Mouse (Mus musculus) thymus, adult 2 months (tissue): ENCODE measurements around the gene Bcam. TPM values are rescaled to one million over a fixed set of nuclear protein-coding genes. Genes with fewer than 3 reads are reported as not detected.

ENCODE experiments used
- DNase-seq: peaks from one replicate; pipeline ENCODE4 v3.0.0; 2021
- H3K27ac ChIP-seq: fragments of 200-500 bp; 2 replicates; pipeline ENCODE4 v1.5.1; 2012; ENCODE audit warnings: low read length, control low read depth; ENCODE audit not compliant: control insufficient read depth, insufficient read depth
- H3K27me3 ChIP-seq: fragments of 200-500 bp; 2 replicates; pipeline ENCODE4 v1.6.1; 2012; ENCODE audit warnings: mild to moderate bottlenecking, low read length, moderate library complexity, mixed read lengths; ENCODE audit not compliant: control insufficient read depth, insufficient read depth
- H3K36me3 ChIP-seq: fragments of 200-500 bp; 2 replicates; pipeline ENCODE4 v1.6.1; 2012; ENCODE audit warnings: mild to moderate bottlenecking, low read length, moderate library complexity; ENCODE audit not compliant: control insufficient read depth, insufficient read depth
- H3K4me1 ChIP-seq: fragments of 200-500 bp; replicated peaks from 2 replicates; pipeline ENCODE4 v1.6.1; 2012; ENCODE audit warnings: low read length; ENCODE audit not compliant: control insufficient read depth, insufficient read depth
- H3K4me3 ChIP-seq: fragments of 200-500 bp; 2 replicates; pipeline ENCODE4 v1.5.1; 2012; ENCODE audit warnings: mild to moderate bottlenecking, low read length, control low read depth, moderate library complexity; ENCODE audit not compliant: control insufficient read depth, insufficient read depth
- CTCF ChIP-seq: fragments of 200-500 bp; IDR thresholded peaks from 2 replicates; pipeline ENCODE4 v1.5.1; 2012; ENCODE audit warnings: mild to moderate bottlenecking, control low read depth, low read length, moderate library complexity, borderline replicate concordance; ENCODE audit not compliant: control insufficient read depth, poor library complexity, insufficient read depth; ENCODE audit errors: extremely low read depth
- POLR2A ChIP-seq: fragments of 200-500 bp; IDR thresholded peaks from 2 replicates; pipeline ENCODE4 v1.6.1; 2012; ENCODE audit warnings: mild to moderate bottlenecking, low read length, control low read depth, moderate library complexity; ENCODE audit not compliant: control insufficient read depth, poor library complexity, insufficient read depth; ENCODE audit errors: extremely low read depth
- WGBS: fragments of 180-500 bp; shearing (Covaris S2); methylation state at CpG from one replicate; pipeline ENCODE4 v1.1.7; 2018; 5-methylcytosine and 5-hydroxymethylcytosine counted together
- polyA plus RNA-seq: library from polyadenylated mRNA; depleted of rRNA; stranded (reverse); fragments of >200 nt; gene quantifications from 2 replicates; pipeline ENCODE4 v1.2.3, GENCODE M21; 2012

The Bcam gene
- polyA plus RNA-seq, 1 experiment, result 55.5 TPM

GRCm38 (mm10) chr7:19777049-19777723, 6.4 kb upstream of the Bcam start:
- Histone ChIP-seq H3K27ac (no peak overlapping the region), H3K4me1 (no peaks in the 10 kb centered on the region), H3K27me3 (no peaks in the 10 kb centered on the region), H3K4me3 (no peak overlapping the region), H3K36me3 (no peaks in the 10 kb centered on the region)
- TF ChIP-seq CTCF (no peak), POLR2A (no peak)
- no peak for DNase-seq
- WGBS, result 90% methylated on average over 11 of the region's 11 CpGs

- no peak overlapping the region for H3K4me3 ChIP-seq
- H3K27ac ChIP-seq, result no peak overlapping the region
- no peak for DNase-seq
- 89% methylated on average over 4 of the region's 4 CpGs for WGBS
- no peaks in the 10 kb centered on the region; the same call in 1 of the 2 replicates for H3K27me3 ChIP-seq
- H3K36me3 ChIP-seq, result no peaks in the 10 kb centered on the region
- H3K4me1 ChIP-seq, result peaks cover 11% of the 10 kb centered on the region
- no peak for TF ChIP-seq CTCF
- TF ChIP-seq POLR2A, result no peak
These were observed 866 bp upstream of the Bcam start for GRCm38 (mm10) chr7:19771682-19772081.

- peak; percentile 66 for DNase-seq
- no peaks in the 10 kb centered on the region; the same call in 1 of the 2 replicates for H3K27me3 ChIP-seq
- H3K4me3 ChIP-seq, result peak overlapping the region; percentile 15; the same call in 1 of the 2 replicates
- peaks cover 11% of the 10 kb centered on the region for H3K4me1 ChIP-seq
- WGBS, result 1% methylated on average over 26 of the region's 28 CpGs
- no peak overlapping the region for H3K27ac ChIP-seq
- H3K36me3 ChIP-seq, result no peaks in the 10 kb centered on the region
- TF ChIP-seq CTCF (no peak), POLR2A (no peak)
These were observed 451 bp downstream of the Bcam start for GRCm38 (mm10) chr7:19770375-19770754.

GRCm38 (mm10) chr7:19769434-19770374, 1.1 kb downstream of the Bcam start:
- TF ChIP-seq CTCF (no peak), POLR2A (no peak)
- no peak overlapping the region for H3K27ac ChIP-seq
- peaks cover 11% of the 10 kb centered on the region for H3K4me1 ChIP-seq
- peak overlapping the region; percentile 15; the same call in 1 of the 2 replicates for H3K4me3 ChIP-seq
- 15% methylated on average over 16 of the region's 16 CpGs for WGBS
- H3K27me3 ChIP-seq, result no peaks in the 10 kb centered on the region; the same call in 1 of the 2 replicates
- DNase-seq, result no peak
- no peaks in the 10 kb centered on the region for H3K36me3 ChIP-seq

GRCm38 (mm10) chr7:19769001-19769400, 1.8 kb downstream of the Bcam start:
- Histone ChIP-seq H3K27ac (no peak overlapping the region), H3K36me3 (no peaks in the 10 kb centered on the region), H3K4me1 (peaks cover 11% of the 10 kb centered on the region), H3K4me3 (no peak overlapping the region), H3K27me3 (no peaks in the 10 kb centered on the region; the same call in 1 of the 2 replicates)
- WGBS, result 88% methylated on average over 4 of the region's 4 CpGs
- TF ChIP-seq POLR2A, result no peak
- no peak for TF ChIP-seq CTCF
- DNase-seq, result no peak

GRCm38 (mm10) chr7:19768251-19768650, 2.6 kb downstream of the Bcam start:
- Histone ChIP-seq H3K36me3 (no peaks in the 10 kb centered on the region), H3K4me1 (peaks cover 11% of the 10 kb centered on the region), H3K4me3 (no peak overlapping the region), H3K27me3 (no peaks in the 10 kb centered on the region; the same call in 1 of the 2 replicates), H3K27ac (no peak overlapping the region)
- TF ChIP-seq CTCF (no peak), POLR2A (no peak)
- WGBS, result 96% methylated on average over 14 of the region's 14 CpGs
- DNase-seq, result no peak
